Mouse (Mus musculus) naive thymus-derived CD4-positive, alpha-beta T cell, adult 2 months (primary cell): ENCODE results near the gene Thap8.

Source experiments
- DNase-seq: peaks from one replicate; pipeline ENCODE4 v3.0.0-alpha.2; 2011; ENCODE audit warnings: low read depth

The Thap8 gene

DNA sequence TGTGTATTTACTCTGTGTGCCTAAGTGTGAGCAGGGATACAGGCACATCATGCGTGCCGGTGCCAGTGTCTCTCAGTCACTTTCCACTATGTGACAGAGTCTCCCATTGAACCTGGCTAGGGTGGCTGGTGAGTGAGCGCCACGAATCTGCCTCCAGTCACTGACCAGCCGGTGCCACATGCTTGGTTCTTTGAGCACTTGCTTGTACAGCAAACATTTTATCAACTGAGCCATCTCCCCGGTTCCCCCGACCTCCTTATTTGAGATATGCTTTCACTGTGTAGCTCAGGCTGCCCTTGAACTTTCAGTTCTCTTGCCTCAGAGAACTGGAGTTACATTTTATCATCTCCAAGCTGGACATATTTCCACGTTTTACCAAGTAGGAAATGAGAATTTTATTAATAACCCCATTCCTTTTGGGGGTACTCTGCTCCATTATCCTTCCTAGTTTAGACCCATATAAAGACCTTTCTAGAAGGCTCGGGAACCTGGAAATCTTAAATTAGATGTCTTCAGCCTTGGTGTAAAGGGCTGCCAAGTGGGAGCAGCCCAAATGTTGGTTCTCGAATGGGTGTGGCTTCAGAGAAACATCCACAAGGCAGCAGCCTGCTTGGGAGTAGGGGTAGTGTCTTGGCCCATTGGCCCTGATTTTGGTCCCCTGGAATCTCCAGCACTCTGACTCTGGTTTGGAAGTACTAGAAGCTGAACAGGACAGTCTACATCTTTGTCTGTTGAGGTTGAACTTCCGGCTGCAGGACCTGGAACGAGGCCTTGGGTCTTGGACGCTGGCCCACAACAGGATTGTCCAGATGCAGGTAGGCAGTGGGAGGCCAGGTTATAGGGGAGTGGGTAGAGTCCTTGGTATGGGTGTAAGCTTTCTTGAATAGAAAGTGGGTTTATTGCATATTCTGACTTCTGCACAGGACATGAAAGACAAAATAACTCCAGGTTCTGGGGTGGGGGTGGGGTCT is 36.0 kb downstream of the Thap8 start:
- DNase-seq = no peak

- DNase-seq = no peak
Observed at GRCm38 (mm10) chr7:30318142-30318541, 38.2 kb downstream of the Thap8 start.

DNA sequence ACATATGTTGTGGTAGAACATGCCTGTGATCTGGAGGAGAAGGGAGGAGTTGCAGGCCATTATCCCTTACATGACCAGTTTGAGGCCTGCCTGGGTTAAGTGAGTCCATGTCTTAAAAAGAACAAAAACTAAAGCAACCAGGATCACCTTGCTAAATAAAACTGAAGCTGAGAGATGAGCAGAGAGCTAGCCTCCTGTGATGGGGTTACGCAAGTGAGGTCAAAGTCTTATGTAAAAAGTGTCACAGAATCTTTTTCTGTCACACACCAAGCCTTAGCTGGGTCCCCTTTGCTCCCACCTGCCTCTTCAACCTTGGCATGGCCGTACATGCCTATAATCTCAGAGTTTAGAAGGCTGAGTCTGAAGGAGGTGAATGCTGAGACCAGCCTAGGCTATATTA is 41.1 kb downstream of the Thap8 start:
- no peak for DNase-seq

DNA sequence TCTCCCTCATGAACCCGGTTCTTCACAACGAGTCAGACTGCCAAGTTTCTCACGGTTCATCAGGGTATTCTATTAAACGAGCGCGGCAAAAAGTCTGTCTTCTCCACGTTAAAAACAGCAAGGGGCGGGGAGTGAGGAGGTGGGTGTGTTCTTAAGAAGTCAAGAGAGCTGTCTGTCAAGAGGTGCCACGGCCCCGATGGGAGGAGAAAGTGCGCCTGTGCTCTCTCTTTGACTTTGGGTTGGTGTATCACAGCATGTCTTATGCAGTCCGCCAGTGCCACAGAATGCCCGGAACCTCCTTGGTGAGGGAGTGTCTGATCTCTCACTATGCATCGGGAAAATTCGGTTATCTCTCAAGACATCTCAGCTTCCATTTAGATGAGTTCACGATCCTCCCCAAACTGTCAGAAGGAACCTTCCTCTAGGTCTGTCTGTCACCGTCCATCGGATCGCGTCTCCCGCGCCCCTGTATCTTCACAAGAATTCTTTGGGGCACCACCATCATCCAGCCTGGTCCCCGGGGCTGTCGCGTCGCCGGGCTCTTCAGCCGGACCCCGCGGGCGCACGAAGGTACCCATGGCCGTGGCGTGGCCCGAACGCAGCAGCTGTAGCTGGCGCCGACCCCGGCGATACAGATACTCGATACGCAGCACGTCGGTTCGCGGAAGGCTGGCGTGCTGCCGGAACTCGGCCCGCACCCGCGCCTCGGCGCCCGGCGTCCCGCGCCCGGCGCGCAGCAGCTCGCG is 41.8 kb downstream of the Thap8 start, which contains the start of gene E130208F15Rik:
Gene E130208F15Rik (plus strand): TSS at position 202 of the 746 bp plus-strand sequence.
- DNase-seq = peak; percentile 91

- peak; percentile 96 for DNase-seq
Observed at GRCm38 (mm10) chr7:30322285-30322667, 42.4 kb downstream of the Thap8 start.

DNA sequence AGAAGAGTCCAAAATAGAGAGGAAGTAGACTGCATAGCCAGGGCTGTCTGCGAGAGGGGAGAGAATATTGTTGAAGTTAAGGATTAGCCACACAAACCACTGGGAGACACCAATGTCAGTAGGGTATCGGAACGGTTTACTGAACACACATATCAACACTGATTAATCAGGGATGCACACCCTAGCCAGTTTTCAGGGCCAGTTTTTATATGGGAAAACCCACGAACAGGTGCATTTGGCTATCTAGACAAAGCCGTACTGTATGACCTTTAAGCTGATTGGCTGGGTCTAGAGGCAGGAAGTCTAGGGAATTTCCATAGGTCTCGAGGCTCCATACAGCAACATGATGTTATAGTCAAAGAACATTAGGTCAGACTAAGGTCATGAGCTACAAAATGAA is 43.0 kb downstream of the Thap8 start:
- peak; percentile 83 for DNase-seq

- no peak for DNase-seq
Observed at GRCm38 (mm10) chr7:30323795-30324194, 43.9 kb downstream of the Thap8 start, which contains the start of gene Sdhaf1. TSS of gene Sdhaf1 (minus strand) at chr7:30323895.

- no peak for DNase-seq
Observed at GRCm38 (mm10) chr7:30324300-30324944, 44.5 kb downstream of the Thap8 start.

- peak; percentile 86 for DNase-seq
Observed at GRCm38 (mm10) chr7:30325364-30325763, 45.5 kb downstream of the Thap8 start.

DNA sequence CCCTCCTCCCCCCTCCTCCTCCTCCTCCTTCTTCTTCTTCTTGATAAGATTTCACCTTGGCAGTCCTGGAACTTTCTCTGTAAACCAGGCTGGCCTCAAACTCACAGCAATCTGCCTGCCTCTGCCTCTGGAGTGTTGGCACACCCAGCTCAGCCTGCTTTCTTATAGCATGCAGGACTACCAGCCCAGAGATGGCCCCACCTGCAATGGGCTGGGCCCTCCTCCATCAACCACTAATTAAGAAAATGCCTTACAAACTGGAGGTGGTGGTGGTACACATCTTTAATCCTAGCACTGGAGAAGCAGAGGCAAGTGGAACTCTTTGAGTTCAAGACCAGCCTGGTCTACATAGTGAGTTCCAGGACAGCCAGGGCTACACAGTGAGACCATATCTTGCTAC is 46.5 kb downstream of the Thap8 start:
- DNase-seq = no peak

- DNase-seq = peak; percentile 34
Observed at GRCm38 (mm10) chr7:30327140-30327539, 47.2 kb downstream of the Thap8 start.

- no peak for DNase-seq
Observed at GRCm38 (mm10) chr7:30328379-30328778, 48.5 kb downstream of the Thap8 start.

GRCm38 (mm10) chr7:30331887-30332286 is 52.0 kb downstream of the Thap8 start:
- DNase-seq = peak; percentile 94

DNA sequence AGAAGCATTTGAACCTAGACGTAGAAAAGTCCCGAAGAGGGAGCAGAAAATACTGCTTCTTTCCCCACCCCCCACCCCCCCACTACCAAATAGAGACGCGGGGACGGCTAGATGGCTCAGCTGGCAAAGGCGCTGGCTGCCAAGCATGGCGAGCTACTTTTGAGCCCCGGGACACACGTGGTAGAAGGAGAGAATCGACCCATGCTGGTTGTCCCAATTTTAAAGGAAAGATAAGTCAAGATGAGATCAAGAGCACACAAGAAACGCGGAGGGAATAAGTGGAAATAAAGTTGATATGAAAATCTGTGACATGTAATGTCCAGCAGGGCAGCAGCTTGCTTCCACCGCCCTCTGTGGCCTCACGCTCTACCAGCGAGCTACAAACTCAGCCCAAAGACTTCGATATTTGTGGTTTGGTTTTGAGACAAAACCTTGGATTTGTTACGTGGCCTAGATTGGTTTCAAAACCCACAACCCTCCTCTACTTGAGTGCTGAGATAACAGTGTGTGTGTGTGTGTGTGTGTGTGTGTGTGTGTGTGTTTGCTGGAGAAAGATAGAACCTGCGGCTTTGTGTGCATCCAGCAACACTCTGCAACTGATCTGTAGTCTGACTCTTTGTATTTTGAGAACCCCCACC is 52.8 kb downstream of the Thap8 start:
- peak; percentile 69 for DNase-seq

GRCm38 (mm10) chr7:30333436-30333835 is 53.5 kb downstream of the Thap8 start:
- peak; percentile 68 for DNase-seq

GRCm38 (mm10) chr7:30334563-30334962 is 54.7 kb downstream of the Thap8 start:
- DNase-seq = no peak

DNA sequence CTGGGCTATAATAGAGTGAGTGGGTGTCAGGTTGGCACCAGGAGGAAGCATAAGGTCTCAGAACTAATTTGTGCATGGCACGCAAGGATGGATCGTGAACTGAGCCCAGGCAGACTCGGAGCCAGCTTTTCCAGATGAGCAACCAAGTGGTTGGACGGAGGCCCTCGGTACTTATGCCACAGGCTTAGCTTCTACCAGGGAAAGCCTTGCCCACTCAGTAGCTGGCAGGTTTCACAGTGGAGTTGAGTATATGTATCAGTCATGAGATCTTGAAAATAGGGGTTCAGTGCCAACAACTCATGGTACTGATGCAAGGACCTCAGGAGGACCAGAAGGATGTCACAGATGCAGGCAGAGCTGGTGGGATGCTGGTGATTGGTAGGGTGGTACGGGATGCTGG is 55.8 kb downstream of the Thap8 start:
- DNase-seq = no peak

- peak; percentile 85 for DNase-seq
Observed at GRCm38 (mm10) chr7:30336384-30336783, 56.5 kb downstream of the Thap8 start.

DNA sequence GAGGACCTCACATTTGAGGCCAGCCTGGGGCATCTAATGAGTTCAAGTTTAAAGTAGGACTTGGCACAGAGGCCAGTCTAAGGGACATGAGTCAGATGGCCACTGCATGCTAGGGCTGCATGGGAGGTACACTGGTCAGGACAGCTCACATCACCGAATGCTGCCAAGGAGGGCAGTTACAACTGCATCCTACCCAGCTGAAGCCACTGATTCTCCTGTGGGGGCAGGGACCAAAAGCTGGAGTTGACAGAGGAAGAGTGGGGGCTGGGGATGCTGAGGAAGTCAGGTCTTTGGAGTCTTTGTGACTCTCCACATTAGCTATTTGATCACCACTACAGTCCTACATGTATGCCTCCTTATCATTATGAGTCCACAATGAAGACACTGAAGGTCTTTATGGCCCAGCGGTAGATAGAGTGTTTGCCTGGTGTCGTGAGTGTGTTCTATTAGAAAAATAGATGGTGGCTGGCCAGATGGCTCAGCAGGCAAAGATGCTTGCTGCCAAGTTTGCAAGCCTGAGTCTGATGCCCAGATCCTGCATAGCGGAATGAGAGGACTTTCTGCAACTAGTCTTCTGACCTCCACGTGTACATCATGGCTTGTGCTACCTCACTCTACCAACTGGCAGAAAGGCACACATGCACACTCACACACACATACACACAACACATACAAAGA is 59.7 kb downstream of the Thap8 start:
- no peak for DNase-seq
